Comparison of ENCODE assay signal across 25 mouse cellular contexts in genomic region chr11:95069226-95069957, GRCm38 (mm10). TPM values are rescaled to one million over a fixed set of nuclear protein-coding genes. Genes with fewer than 3 reads are reported as not detected.
DNase-seq lines count a peak whose midpoint lies in the region; ATAC-seq and TF ChIP-seq lines count a peak whose summit lies in the region.
"Had no signal": no experiment of that assay in that cellular context is flagged by ENCODE, and none has a peak within 500 bp of the region (broad histone marks: within the 10 kb centered on the region; RNA-seq: fewer than 3 reads in every experiment).

No protein-coding gene starts in this region.

- 78% methylated on average over 10 of the region's 10 CpGs for WGBS in heart, embryonic 12.5 days
- 79% methylated on average over 10 of the region's 10 CpGs for WGBS in lung, embryonic 14.5 days
- WGBS in embryonic facial prominence, embryonic 15.5 days: 68% methylated on average over 10 of the region's 10 CpGs

- no peaks in the 10 kb centered on the region for H3K27me3 ChIP-seq in heart, embryonic 12.5 days (replicated peaks)
- H3K27me3 ChIP-seq in lung, embryonic 14.5 days (ENCODE audit: insufficient read depth, low read length): no peaks in the 10 kb centered on the region
- H3K27me3 ChIP-seq in ES-Bruce4 (ENCODE audit: control insufficient read depth, insufficient read depth, low read length, poor library complexity, severe bottlenecking): no peaks in the 10 kb centered on the region
- H3K27me3 ChIP-seq in embryonic facial prominence, embryonic 15.5 days: 0 out of 2 replicates have a peak, but pooled peaks cover 3% of the 10 kb centered on the region

- DNase-seq in heart, postnatal 14 days: no peak
- no peak for DNase-seq in lung, embryonic 14.5 days
- DNase-seq in lung, postnatal 14 days: no peak
- DNase-seq in retina, embryonic 14.5 days (ENCODE audit: low spot score): no peak
- DNase-seq: cerebellum, adult 2 months; cerebellum, postnatal 36 days; gastrocnemius, postnatal 25 days; kidney, adult 18-20 months; right cerebral cortex, postnatal 14 days; spleen, adult 18-20 months; thymus, postnatal 25 days had no signal

- no peak for TF ChIP-seq CTCF in lung, embryonic 14.5 days (IDR thresholded peaks at IDR 0.05; ENCODE audit: low read depth)
- no peak for TF ChIP-seq CTCF in ES-Bruce4 (IDR thresholded peaks at IDR 0.05; ENCODE audit: low read depth, low read length)

- peak overlapping the region; percentile 88; the same call in 1 of the 2 replicates for H3K27ac ChIP-seq in heart, embryonic 12.5 days (ENCODE audit: poor library complexity, severe bottlenecking)
- H3K27ac ChIP-seq in lung, embryonic 14.5 days (ENCODE audit: low read depth): peak overlapping the region; percentile 84
- peak overlapping the region; percentile 5; the same call in 1 of the 2 replicates for H3K27ac ChIP-seq in ES-Bruce4 (ENCODE audit: insufficient read depth, low read length)
- peak overlapping the region; percentile 60 for H3K27ac ChIP-seq in embryonic facial prominence, embryonic 15.5 days (replicated peaks)
- H3K27ac ChIP-seq: kidney, postnatal 0 days; liver, embryonic 15.5 days; midbrain, embryonic 15.5 days had no signal

- H3K36me3 ChIP-seq in heart, embryonic 12.5 days: peaks cover 19% of the 10 kb centered on the region
- H3K36me3 ChIP-seq in lung, embryonic 14.5 days (ENCODE audit: insufficient read depth): peaks cover 6% of the 10 kb centered on the region; the same call in 1 of the 2 replicates
- H3K36me3 ChIP-seq in ES-Bruce4 (ENCODE audit: control insufficient read depth, insufficient read depth, low read length, poor library complexity, severe bottlenecking): peaks cover 6% of the 10 kb centered on the region
- H3K36me3 ChIP-seq in embryonic facial prominence, embryonic 15.5 days: no peaks in the 10 kb centered on the region
- H3K36me3 ChIP-seq: liver, embryonic 15.5 days had no signal

- H3K4me3 ChIP-seq in heart, embryonic 12.5 days: no peak overlapping the region
- no peak overlapping the region for H3K4me3 ChIP-seq in lung, embryonic 14.5 days (ENCODE audit: low read depth, low read length)
- no peak overlapping the region for H3K4me3 ChIP-seq in ES-Bruce4 (ENCODE audit: low read depth, low read length)
- H3K4me3 ChIP-seq in embryonic facial prominence, embryonic 15.5 days (replicated peaks): no peak overlapping the region
- H3K4me3 ChIP-seq: liver, embryonic 15.5 days; midbrain, embryonic 15.5 days; myocyte had no signal

- no peak overlapping the region for H3K9ac ChIP-seq in heart, embryonic 12.5 days
- H3K9ac ChIP-seq in lung, embryonic 14.5 days: no peak overlapping the region; the same call in 1 of the 2 replicates
- 0 out of 2 replicates have a peak overlapping the region, but pooled peaks have one; percentile 2 for H3K9ac ChIP-seq in ES-Bruce4 (ENCODE audit: low read depth, poor library complexity, severe bottlenecking)
- no peak overlapping the region for H3K9ac ChIP-seq in embryonic facial prominence, embryonic 15.5 days
- H3K9ac ChIP-seq: liver, embryonic 15.5 days; midbrain, embryonic 15.5 days had no signal

- no peak for TF ChIP-seq EP300 in ES-Bruce4 (IDR thresholded peaks at IDR 0.05; ENCODE audit: insufficient read depth, low read depth, low read length)

- peaks cover 58% of the 10 kb centered on the region for H3K4me1 ChIP-seq in heart, embryonic 12.5 days (replicated peaks)
- H3K4me1 ChIP-seq in lung, embryonic 14.5 days (ENCODE audit: insufficient read depth): peaks cover 28% of the 10 kb centered on the region
- H3K4me1 ChIP-seq in ES-Bruce4 (ENCODE audit: control insufficient read depth, insufficient read depth, low read length): peaks cover 16% of the 10 kb centered on the region
- peaks cover 44% of the 10 kb centered on the region for H3K4me1 ChIP-seq in embryonic facial prominence, embryonic 15.5 days

- no peak overlapping the region for H3K4me2 ChIP-seq in heart, embryonic 12.5 days
- H3K4me2 ChIP-seq in lung, embryonic 14.5 days: no peak overlapping the region
- H3K4me2 ChIP-seq in embryonic facial prominence, embryonic 15.5 days (replicated peaks): no peak overlapping the region
- H3K4me2 ChIP-seq: liver, embryonic 15.5 days; midbrain, embryonic 15.5 days had no signal

- no peak for ATAC-seq in heart, embryonic 12.5 days (ENCODE audit: insufficient number of reproducible peaks, low FRiP score)
- no peak for ATAC-seq in lung, embryonic 14.5 days (ENCODE audit: insufficient read depth)
- ATAC-seq in embryonic facial prominence, embryonic 15.5 days (ENCODE audit: insufficient number of reproducible peaks, low FRiP score, low TSS enrichment, low read depth): no peak
- ATAC-seq: forebrain, embryonic 16.5 days; hindbrain, embryonic 16.5 days; midbrain, embryonic 15.5 days had no signal

- no peak for TF ChIP-seq POLR2A in ES-Bruce4 (IDR thresholded peaks at IDR 0.05; ENCODE audit: insufficient read depth, low read length)

- intact Hi-C loops in heart, postnatal 14 days (cut with DNase I): no loop called here

- 0 out of 2 replicates have a peak, but pooled peaks cover 3% of the 10 kb centered on the region for H3K9me3 ChIP-seq in heart, embryonic 12.5 days (replicated peaks)
- H3K9me3 ChIP-seq in lung, embryonic 14.5 days (ENCODE audit: low read depth, low read length): no peaks in the 10 kb centered on the region
- H3K9me3 ChIP-seq in ES-Bruce4 (replicated peaks; ENCODE audit: control insufficient read depth, insufficient read depth, low read length, poor library complexity, severe bottlenecking): no peaks in the 10 kb centered on the region
- H3K9me3 ChIP-seq in embryonic facial prominence, embryonic 15.5 days (replicated peaks): no peaks in the 10 kb centered on the region
- H3K9me3 ChIP-seq: liver, embryonic 15.5 days; midbrain, embryonic 15.5 days had no signal

RNA-seq across cellular contexts. Expression of gene Itga3, which starts 7.2 kb away (rescaled TPM):
- polyA plus RNA-seq in heart, embryonic 12.5 days (2016; fragmentation: Nextera tagmentation; extraction: Ambion mirVana): 11.8 and 12.1 TPM in 2 replicates
- 10 to 100 TPM; 13.5 to 15.6 TPM for total RNA-seq in heart, postnatal 14 days (2021)
- polyA plus RNA-seq in lung, embryonic 14.5 days (2014; fragmentation: Nextera tagmentation; extraction: Ambion mirVana): 27.1 and 28.4 TPM in 2 replicates
- polyA plus RNA-seq in ES-Bruce4 (2011; ENCODE audit: insufficient read depth, insufficient read length, low read depth, missing spikeins): 86.4 and 92.1 TPM in 2 replicates
- polyA plus RNA-seq in embryonic facial prominence, embryonic 15.5 days (2015; fragmentation: Nextera tagmentation; extraction: Ambion mirVana): 9.5 and 11.3 TPM in 2 replicates

RNA-seq across cellular contexts. Expression of gene Pdk2, which starts 28.2 kb away (rescaled TPM):
- 65.1 and 68.3 TPM in 2 replicates for polyA plus RNA-seq in heart, embryonic 12.5 days (2016; fragmentation: Nextera tagmentation; extraction: Ambion mirVana)
- total RNA-seq in heart, postnatal 14 days (2021): 100 to 1,000 TPM; 297 to 326 TPM
- 24.5 and 27.4 TPM in 2 replicates for polyA plus RNA-seq in lung, embryonic 14.5 days (2014; fragmentation: Nextera tagmentation; extraction: Ambion mirVana)
- 9.4 and 9.5 TPM in 2 replicates for polyA plus RNA-seq in ES-Bruce4 (2011; ENCODE audit: insufficient read depth, insufficient read length, low read depth, missing spikeins)
- 33.7 and 41.8 TPM in 2 replicates for polyA plus RNA-seq in embryonic facial prominence, embryonic 15.5 days (2015; fragmentation: Nextera tagmentation; extraction: Ambion mirVana)

RNA-seq across cellular contexts. Expression of gene Dlx3, which starts 50.5 kb away (rescaled TPM):
- polyA plus RNA-seq in heart, embryonic 12.5 days (2016; fragmentation: Nextera tagmentation; extraction: Ambion mirVana): 0.12 and 0.41 TPM in 2 replicates
- not detected for total RNA-seq in heart, postnatal 14 days (2021)
- polyA plus RNA-seq in lung, embryonic 14.5 days (2014; fragmentation: Nextera tagmentation; extraction: Ambion mirVana): 0.11 and 0.18 TPM in 2 replicates
- 9.9 and 11.3 TPM in 2 replicates for polyA plus RNA-seq in ES-Bruce4 (2011; ENCODE audit: insufficient read depth, insufficient read length, low read depth, missing spikeins)
- polyA plus RNA-seq in embryonic facial prominence, embryonic 15.5 days (2015; fragmentation: Nextera tagmentation; extraction: Ambion mirVana): 35.6 and 36.6 TPM in 2 replicates
- total RNA-seq: adrenal gland, adult 18-20 months; gastrocnemius, postnatal 25 days; hematopoietic stem cell, adult 5-6 weeks; layer of hippocampus, postnatal 14 days; left cerebral cortex, postnatal 14 days had no signal
- polyA plus RNA-seq: neural tube, embryonic 14.5 days had no signal

RNA-seq across cellular contexts. Expression of gene Samd14, which starts 59.7 kb away (rescaled TPM):
- 14.8 and 16.5 TPM in 2 replicates for polyA plus RNA-seq in heart, embryonic 12.5 days (2016; fragmentation: Nextera tagmentation; extraction: Ambion mirVana)
- 1 to 10 TPM; 2.2 TPM for total RNA-seq in heart, postnatal 14 days (2021)
- polyA plus RNA-seq in lung, embryonic 14.5 days (2014; fragmentation: Nextera tagmentation; extraction: Ambion mirVana): 22.7 and 24.5 TPM in 2 replicates
- polyA plus RNA-seq in ES-Bruce4 (2011; ENCODE audit: insufficient read depth, insufficient read length, low read depth, missing spikeins): 0.30 and 0.79 TPM in 2 replicates
- 29.7 and 33.9 TPM in 2 replicates for polyA plus RNA-seq in embryonic facial prominence, embryonic 15.5 days (2015; fragmentation: Nextera tagmentation; extraction: Ambion mirVana)

Comparison
In these comparisons a context has a peak if more than half of its experiments do, and no peak if none do; other contexts are left out.
1. H3K27ac ChIP-seq: peak in every context shown above with its lines; median percentile 88 in heart, embryonic 12.5 days; 84 in lung, embryonic 14.5 days; 60 in embryonic facial prominence, embryonic 15.5 days; 5 in ES-Bruce4.